Mouse (Mus musculus) liver, postnatal 0 days (tissue): ENCODE data around the gene Icam2. TPM values are rescaled to one million over a fixed set of nuclear protein-coding genes. Genes with fewer than 3 reads are reported as not detected.

Experiments used
- ATAC-seq: fragments of 200-750 bp; cut with Nextera tagmentation; 2 replicates; pipeline ENCODE4 v1.8.0; 2017; ENCODE audit warnings: mild to moderate bottlenecking, moderate library complexity
- DNase-seq: peaks from one replicate; pipeline ENCODE4 v3.0.0-alpha.2; 2016
- H3K27ac ChIP-seq: fragments of 300-500 bp; sonication (generic); 2 replicates; pipeline ENCODE4 v1.5.1; 2014; ENCODE audit warnings: antibody characterized with exemption, moderate library complexity, mild to moderate bottlenecking, low read depth
- H3K27me3 ChIP-seq: fragments of 300-500 bp; sonication (generic); 2 replicates; pipeline ENCODE4 v1.6.1; 2014; ENCODE audit warnings: low read length, control low read depth, mixed read lengths; ENCODE audit not compliant: insufficient read depth
- H3K36me3 ChIP-seq: fragments of 300-500 bp; sonication (generic); replicated peaks from 2 replicates; pipeline ENCODE4 v1.6.1; 2014; ENCODE audit warnings: mild to moderate bottlenecking, control low read depth, low read length, moderate library complexity, mixed read lengths; ENCODE audit not compliant: insufficient read depth
- H3K4me1 ChIP-seq: fragments of 300-500 bp; sonication (generic); 2 replicates; pipeline ENCODE4 v1.6.1; 2014; ENCODE audit warnings: antibody characterized with exemption, mild to moderate bottlenecking, control low read depth; ENCODE audit not compliant: insufficient read depth
- H3K4me2 ChIP-seq: fragments of 300-500 bp; sonication (generic); 2 replicates; pipeline ENCODE4 v1.6.1; 2014; ENCODE audit warnings: low read depth, mild to moderate bottlenecking, low read length, moderate library complexity, mixed read lengths
- H3K4me3 ChIP-seq: fragments of 300-500 bp; sonication (generic); 2 replicates; pipeline ENCODE4 v1.5.1; 2014; ENCODE audit warnings: low read depth, low read length
- H3K9ac ChIP-seq: fragments of 300-500 bp; sonication (generic); replicated peaks from 2 replicates; pipeline ENCODE4 v1.6.1; 2014; ENCODE audit warnings: mild to moderate bottlenecking, moderate library complexity
- H3K9me3 ChIP-seq: fragments of 300-500 bp; sonication (generic); 2 replicates; pipeline ENCODE4 v1.6.1; 2016; ENCODE audit warnings: mild to moderate bottlenecking, control low read depth, low read length, mixed read lengths
- CTCF ChIP-seq: sonication (generic); IDR thresholded peaks from 2 replicates; pipeline ENCODE4 v1.5.1; 2016; ENCODE audit warnings: antibody characterized with exemption, low read depth
- EP300 ChIP-seq: IDR thresholded peaks from 2 replicates; pipeline ENCODE4 v1.6.1; 2016; ENCODE audit warnings: antibody characterized with exemption, low read depth, mild to moderate bottlenecking
- WGBS: fragments of 180-500 bp; shearing (Covaris S2); extraction: QIAGEN DNeasy Blood & Tissue Kit; methylation state at CpG from one replicate; pipeline ENCODE4 v1.1.7; 2014; ENCODE audit not compliant: insufficient replicate concordance; 5-methylcytosine and 5-hydroxymethylcytosine counted together
- polyA plus RNA-seq: library from polyadenylated mRNA; unstranded; fragments of >200 nt; fragmentation: Nextera tagmentation; extraction: Ambion mirVana; gene quantifications from 2 replicates; pipeline ENCODE4 v1.2.1, GENCODE M21; 2015

Gene Icam2
- polyA plus RNA-seq, 1 experiment from 2014 or later, result 12.6 TPM

- no peaks in the 10 kb centered on the region for H3K9me3 ChIP-seq
- no peak overlapping the region for H3K9ac ChIP-seq
- 34% methylated on average over 9 of the region's 9 CpGs for WGBS
- H3K4me1 ChIP-seq, result no peaks in the 10 kb centered on the region
- no peak overlapping the region for H3K4me3 ChIP-seq
- no peaks in the 10 kb centered on the region for H3K36me3 ChIP-seq
- ATAC-seq, result no peak
- H3K4me2 ChIP-seq, result no peak overlapping the region
- no peak overlapping the region for H3K27ac ChIP-seq
- H3K27me3 ChIP-seq, result no peaks in the 10 kb centered on the region
- no peak for TF ChIP-seq CTCF
- no peak for TF ChIP-seq EP300
- DNase-seq, result no peak
Observed at GRCm38 (mm10) chr11:106374559-106374958, 13.3 kb downstream of the Icam2 start.

- Histone ChIP-seq H3K9ac (no peak overlapping the region), H3K4me3 (no peak overlapping the region), H3K27ac (no peak overlapping the region), H3K27me3 (no peaks in the 10 kb centered on the region), H3K36me3 (no peaks in the 10 kb centered on the region), H3K9me3 (no peaks in the 10 kb centered on the region), H3K4me2 (no peak overlapping the region), H3K4me1 (no peaks in the 10 kb centered on the region)
- ATAC-seq (no peak), DNase-seq (no peak)
- TF ChIP-seq CTCF, result no peak
- no peak for TF ChIP-seq EP300
- WGBS, result 51% methylated on average over 11 of the region's 11 CpGs
Observed at GRCm38 (mm10) chr11:106373998-106374397, 13.9 kb downstream of the Icam2 start.

- no peaks in the 10 kb centered on the region for H3K4me1 ChIP-seq
Observed at GRCm38 (mm10) chr11:106366316-106366715, 21.6 kb downstream of the Icam2 start.

GRCm38 (mm10) chr11:106365366-106365765, 22.5 kb downstream of the Icam2 start, which contains the start of gene Prr29:
TSS of gene Prr29 (plus strand) at chr11:106365472.
- Histone ChIP-seq H3K4me1 (no peaks in the 10 kb centered on the region), H3K9me3 (no peaks in the 10 kb centered on the region), H3K4me3 (no peak within 1 kb of the TSS), H3K27me3 (no peaks in the 10 kb centered on the region), H3K9ac (no peak within 1 kb of the TSS), H3K27ac (no peak within 1 kb of the TSS), H3K36me3 (no peaks in the 10 kb centered on the region), H3K4me2 (no peak within 1 kb of the TSS)
- no peak for TF ChIP-seq CTCF
- TF ChIP-seq EP300, result no peak
- DNase-seq (no peak), ATAC-seq (no peak)
- WGBS, result 61% methylated on average over 10 of the region's 10 CpGs

More at GRCm38 (mm10) chr11:106366316-106366715, 21.6 kb downstream of the Icam2 start:
- no peaks in the 10 kb centered on the region for H3K9me3 ChIP-seq
- H3K36me3 ChIP-seq, result no peaks in the 10 kb centered on the region
- TF ChIP-seq EP300, result no peak
- peak; percentile 90 for TF ChIP-seq CTCF
- H3K4me2 ChIP-seq, result no peak overlapping the region
- 5% methylated on average over 3 of the region's 3 CpGs for WGBS
- no peak overlapping the region for H3K9ac ChIP-seq
- H3K4me3 ChIP-seq, result no peak overlapping the region
- H3K27me3 ChIP-seq, result no peaks in the 10 kb centered on the region
- DNase-seq (peak; percentile 83), ATAC-seq (no peak; the same call in 1 of the 2 replicates)
- H3K27ac ChIP-seq, result no peak overlapping the region

GRCm38 (mm10) chr11:106364712-106365111, 23.2 kb downstream of the Icam2 start:
- ATAC-seq (no peak), DNase-seq (no peak)
- H3K9me3 ChIP-seq, result no peaks in the 10 kb centered on the region
- H3K4me2 ChIP-seq, result no peak overlapping the region
- 19% methylated on average over 11 of the region's 11 CpGs for WGBS
- no peaks in the 10 kb centered on the region for H3K27me3 ChIP-seq
- H3K4me1 ChIP-seq, result no peaks in the 10 kb centered on the region
- TF ChIP-seq CTCF (no peak), EP300 (no peak)
- no peak overlapping the region for H3K4me3 ChIP-seq
- no peak overlapping the region for H3K9ac ChIP-seq
- H3K27ac ChIP-seq, result no peak overlapping the region
- H3K36me3 ChIP-seq, result no peaks in the 10 kb centered on the region

GRCm38 (mm10) chr11:106359350-106359749, 28.5 kb downstream of the Icam2 start:
- Histone ChIP-seq H3K9me3 (no peaks in the 10 kb centered on the region), H3K4me3 (no peak overlapping the region), H3K9ac (no peak overlapping the region), H3K36me3 (no peaks in the 10 kb centered on the region), H3K4me1 (peaks cover 6% of the 10 kb centered on the region), H3K27ac (no peak overlapping the region), H3K4me2 (no peak overlapping the region), H3K27me3 (no peaks in the 10 kb centered on the region)
- WGBS, result 24% methylated on average over 5 of the region's 5 CpGs
- TF ChIP-seq EP300 (no peak), CTCF (peak; percentile 62)
- DNase-seq (peak; percentile 59), ATAC-seq (no peak)
